Mouse (Mus musculus): ENCODE data around the gene Arfgef3. TPM values are rescaled to one million over a fixed set of nuclear protein-coding genes. Genes with fewer than 3 reads are reported as not detected.

The Arfgef3 gene
- total RNA-seq, 2 experiments from 2014 or later = 0.31 to 0.48 TPM

DNA sequence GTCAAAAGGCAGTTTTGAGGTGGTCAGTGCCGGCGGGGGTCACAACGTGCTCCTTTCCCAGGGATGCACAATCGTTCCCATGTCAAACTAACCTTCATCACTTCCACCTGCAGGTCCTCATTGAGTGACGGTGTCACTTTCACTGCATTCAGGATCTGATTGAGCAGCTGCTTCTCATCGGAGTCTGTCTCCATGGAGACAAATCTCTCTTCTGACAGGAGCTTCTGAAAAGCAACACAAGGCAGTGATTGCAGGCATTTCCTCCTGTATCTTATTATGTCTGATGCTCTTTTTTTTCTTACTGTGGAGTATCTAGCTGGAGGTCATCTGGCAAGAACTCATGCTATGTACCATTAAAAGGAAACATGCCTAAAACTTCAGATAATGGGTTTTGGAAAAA is 47.3 kb downstream of the Arfgef3 start:
- DNase-seq (ENCODE audit: low spot score) = no peak
- intact Hi-C loops (cut with DNase I) = no loop called here

DNA sequence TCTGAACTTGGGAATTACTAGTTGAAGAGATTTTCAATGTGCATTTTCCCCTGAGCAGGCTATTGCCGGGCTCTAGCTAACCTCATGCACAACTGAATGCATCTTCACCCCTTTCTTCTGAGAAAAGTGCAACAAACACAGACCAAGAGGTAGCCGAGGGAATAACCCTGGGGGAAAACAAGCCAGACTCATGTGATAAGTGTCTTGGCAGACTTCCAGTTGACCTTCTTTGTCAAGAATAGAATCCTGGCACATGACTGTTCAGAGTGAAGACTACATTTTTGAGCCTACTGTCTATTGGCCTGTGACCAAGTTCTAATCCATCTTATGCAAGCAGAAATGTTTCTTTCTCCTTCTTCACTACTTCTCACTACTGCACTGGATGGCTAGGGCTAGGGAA is 55.5 kb downstream of the Arfgef3 start:
- intact Hi-C loops (cut with DNase I) = no loop called here
- no peak for DNase-seq (ENCODE audit: low spot score)

DNA sequence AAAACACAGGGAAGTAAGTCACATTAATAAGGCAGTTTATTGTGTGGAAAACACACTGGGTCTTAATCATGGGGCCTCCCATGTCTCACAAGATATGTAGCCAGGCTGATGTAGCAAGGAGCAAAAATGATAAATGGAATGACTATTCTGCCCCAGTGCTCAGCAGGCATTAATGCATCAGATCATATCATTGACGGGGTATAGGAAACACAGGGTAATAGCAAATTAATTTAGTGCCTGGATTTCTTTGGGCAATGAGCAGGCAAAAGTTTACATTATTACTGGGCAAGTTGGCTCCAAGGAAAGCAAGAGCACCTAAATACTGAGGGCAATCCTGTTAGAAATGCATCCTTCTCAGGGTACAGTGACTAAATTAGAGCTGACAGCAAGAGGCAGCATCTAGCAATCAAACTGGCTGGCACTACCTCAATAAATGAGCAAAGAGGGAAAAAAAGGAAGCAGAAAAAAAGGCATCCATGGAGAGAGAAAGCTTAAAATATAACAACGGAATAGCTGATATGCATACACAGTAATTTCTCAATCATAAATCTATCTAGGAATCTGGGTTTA is 62.3 kb downstream of the Arfgef3 start:
- intact Hi-C loops (cut with DNase I) = no loop called here
- no peak for DNase-seq (ENCODE audit: low spot score)

DNA sequence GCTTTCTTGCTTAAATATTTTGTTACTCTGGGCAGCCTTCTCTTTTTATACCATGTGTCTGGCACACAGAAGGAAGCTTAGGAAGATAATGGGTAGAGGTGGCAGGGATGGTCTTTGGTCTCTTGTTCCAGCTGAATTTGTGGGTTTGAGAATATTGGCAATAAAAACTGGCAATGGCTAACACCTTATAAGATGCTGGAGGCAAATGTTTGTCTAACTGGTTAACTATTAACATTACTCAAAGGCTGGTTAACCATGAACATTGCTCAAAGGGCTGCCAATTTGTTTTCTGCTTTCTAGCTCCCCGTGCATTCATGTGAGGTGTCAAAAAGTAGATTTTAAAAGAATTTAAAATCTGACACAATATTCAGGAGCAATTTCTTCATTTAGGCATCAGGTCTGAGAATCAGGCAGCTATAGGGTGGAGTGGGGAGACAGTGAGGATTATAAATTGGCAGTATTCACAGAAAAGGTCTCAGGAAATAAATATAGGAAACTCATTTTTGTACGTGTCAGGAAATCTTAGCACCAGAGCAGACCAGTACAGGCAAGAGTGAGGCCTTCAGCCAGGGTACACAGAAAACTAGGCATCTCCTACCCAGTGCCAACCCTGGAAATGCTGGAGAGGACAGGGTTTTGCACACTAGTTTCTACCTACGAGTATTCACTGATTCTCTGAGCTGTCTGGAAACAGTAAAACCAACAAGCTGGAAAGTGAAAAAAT is 62.9 kb downstream of the Arfgef3 start:
- intact Hi-C loops (cut with DNase I) = no loop called here
- DNase-seq (ENCODE audit: low spot score) = no peak

DNA sequence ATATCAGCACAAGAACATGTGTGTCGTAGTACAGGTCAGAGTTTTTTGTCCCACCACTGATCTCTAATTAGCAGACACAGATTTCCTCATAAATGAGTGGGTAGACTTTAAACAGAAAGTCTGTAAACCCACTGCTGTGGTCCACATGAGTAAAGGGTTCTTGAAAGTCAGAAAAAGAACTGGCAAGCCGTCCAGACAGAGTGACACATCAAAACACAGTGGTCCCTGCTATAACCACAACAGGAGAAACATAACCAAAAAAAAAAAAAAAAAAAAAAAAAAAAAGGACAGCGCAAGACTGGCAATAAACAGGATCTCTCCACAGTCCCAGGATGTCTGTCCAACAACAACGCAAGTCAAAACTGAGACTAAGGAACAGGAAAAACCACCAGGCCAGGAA is 64.9 kb downstream of the Arfgef3 start:
- intact Hi-C loops (cut with DNase I) = no loop called here
- no peak for DNase-seq (ENCODE audit: low spot score)

DNA sequence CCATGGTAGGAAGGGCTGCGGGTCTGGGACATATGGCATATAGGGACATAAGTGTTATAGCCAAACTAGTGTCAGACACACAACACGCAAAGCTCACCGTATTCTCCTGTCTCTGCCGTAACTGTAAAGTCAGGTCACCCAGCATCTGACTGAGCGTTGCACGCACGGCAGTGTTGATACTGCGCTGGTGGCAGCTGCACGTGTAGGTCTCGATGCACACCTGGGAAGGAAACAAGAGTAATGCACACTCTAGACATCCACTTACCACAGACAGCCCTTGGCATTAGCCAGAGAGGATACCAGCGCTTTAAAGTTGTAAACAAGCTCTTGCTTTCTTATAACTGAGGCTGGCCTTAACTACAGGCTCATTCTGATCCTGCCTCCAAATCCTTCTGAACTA is 79.0 kb downstream of the Arfgef3 start:
- no peak for DNase-seq (ENCODE audit: low spot score)
- intact Hi-C loops (cut with DNase I) = no loop called here

DNA sequence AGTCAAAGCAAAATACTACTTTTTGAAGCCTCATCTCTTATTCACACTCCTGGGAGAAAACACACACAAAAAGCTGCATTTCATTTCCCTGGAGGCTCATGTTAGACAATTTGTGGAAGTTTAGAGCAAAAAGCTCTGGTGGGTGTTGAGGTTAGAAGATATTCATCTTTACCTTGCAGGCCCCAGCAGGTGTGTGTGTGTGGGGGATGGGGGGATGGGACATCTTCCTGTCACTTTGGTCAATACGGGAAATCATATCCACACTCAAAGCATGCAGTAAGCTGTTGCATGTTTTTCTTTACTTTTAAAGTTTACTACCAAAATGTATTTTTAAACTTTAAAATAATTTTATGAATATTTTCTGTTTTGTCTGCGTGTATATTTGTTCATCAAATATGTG is 79.7 kb downstream of the Arfgef3 start:
- intact Hi-C loops (cut with DNase I) = no loop called here

DNA sequence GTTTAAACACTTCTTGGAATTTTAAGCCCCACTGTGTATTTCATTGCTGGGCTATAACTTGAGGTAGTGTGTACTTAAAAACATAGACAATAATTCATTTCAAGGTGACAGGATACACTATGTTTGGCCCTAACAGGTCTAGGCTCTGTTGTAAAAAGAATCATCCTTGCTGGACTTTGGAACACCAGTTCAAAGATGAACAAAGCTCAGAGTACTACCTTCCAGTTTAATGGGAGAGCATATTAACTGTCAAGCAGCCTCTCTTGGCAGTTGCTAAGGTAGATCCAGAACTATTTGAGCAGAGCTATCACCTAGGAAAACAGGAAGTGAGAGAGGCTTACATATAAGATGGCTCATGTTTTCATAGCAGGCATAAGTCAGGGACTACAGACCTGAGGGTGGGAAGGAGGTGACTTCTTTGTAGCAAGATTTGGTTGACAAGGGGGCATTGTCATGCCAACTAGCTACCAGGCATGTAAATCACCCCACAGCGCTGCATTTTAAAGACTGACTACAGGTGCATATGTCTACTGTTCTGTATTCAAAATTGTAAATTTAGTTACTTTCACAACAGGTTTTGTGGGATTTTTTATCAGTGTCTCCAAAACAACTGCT is 82.0 kb downstream of the Arfgef3 start:
- intact Hi-C loops (cut with DNase I) = no loop called here
- DNase-seq (ENCODE audit: low spot score) = no peak

More for the DNA sequence above, 79.7 kb downstream of the Arfgef3 start:
- DNase-seq (ENCODE audit: low spot score) = no peak

DNA sequence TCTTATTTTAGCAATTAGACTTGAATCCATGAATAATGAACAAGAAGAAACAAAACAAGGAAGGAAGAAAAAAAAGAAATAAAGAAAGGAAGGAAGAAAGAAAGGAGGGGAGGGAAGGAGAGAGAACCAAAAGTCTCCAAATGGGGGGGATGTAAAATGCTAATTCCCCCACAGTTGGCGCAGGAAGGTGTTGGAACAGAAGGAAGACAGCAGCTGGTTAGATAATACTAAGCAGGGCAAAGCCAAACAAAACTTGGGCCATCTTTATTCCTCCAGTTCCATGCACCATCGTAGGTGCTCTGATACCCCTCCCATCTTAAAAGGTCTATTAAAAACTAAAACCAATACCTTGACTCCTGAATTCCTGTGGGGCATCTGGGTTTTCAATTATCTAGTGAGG is 82.8 kb downstream of the Arfgef3 start:
- no peak for DNase-seq (ENCODE audit: low spot score)
- intact Hi-C loops (cut with DNase I) = no loop called here

DNA sequence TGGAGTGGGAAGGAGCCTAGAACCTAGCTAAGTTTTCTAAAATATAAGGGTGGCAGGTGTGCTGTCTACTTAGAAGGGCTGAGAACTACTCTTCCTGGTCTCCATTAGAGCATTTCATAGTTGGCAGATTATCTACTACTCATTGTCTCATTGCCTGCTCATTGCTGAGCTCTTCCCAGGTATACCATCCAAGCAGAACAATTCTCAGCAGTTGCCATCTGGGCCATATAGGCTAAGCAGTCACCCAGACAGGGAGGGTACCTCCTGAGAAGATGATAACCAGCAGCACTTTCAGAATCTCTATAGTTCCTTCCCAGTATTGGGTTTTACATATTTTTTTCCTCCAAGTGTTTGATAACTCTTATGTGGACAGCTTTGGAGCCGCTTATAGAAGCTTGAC is 86.2 kb downstream of the Arfgef3 start:
- intact Hi-C loops (cut with DNase I) = no loop called here

DNA sequence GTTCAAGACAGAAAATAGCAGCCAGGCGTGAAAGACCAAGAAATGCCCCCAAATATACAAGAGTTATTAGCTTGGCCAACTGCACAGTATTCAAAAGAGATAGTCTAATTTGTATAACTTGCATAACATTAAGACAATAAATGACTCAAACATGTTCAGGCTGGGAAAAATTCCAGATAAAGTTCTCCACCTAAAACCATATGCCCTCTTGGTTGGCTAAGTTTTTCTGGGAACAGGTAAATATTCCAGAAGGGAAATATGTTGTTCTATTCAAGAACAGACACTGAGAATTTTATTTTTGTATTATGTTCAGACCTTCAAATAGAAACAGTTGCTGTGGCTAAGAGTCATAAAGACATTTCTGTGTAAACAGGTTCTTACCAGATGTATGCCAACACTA is 96.7 kb downstream of the Arfgef3 start:
- no peak for DNase-seq (ENCODE audit: low spot score)
- intact Hi-C loops (cut with DNase I) = no loop called here

More for the DNA sequence above, 86.2 kb downstream of the Arfgef3 start:
- no peak for DNase-seq (ENCODE audit: low spot score)

DNA sequence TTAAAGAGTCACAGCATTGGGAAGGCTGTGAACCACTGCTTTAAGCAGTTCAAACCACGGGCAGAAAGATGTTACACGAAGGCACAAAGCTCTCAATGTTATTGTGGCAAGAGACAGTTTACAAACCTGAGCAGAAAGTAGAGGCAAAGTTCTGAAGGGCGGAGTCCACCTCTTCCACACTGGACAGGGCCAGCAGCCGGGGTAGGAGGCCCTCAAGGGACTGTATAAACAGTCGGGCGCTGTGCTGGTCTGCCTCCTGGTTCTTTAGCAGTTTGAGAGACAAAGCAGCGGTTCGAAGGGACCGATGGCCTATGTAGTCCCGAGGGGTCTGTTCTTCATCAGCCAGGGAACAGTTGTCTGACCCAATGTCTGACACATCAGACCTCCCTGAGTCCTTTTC is 97.7 kb downstream of the Arfgef3 start:
- intact Hi-C loops (cut with DNase I) = no loop called here
- DNase-seq (ENCODE audit: low spot score) = no peak

DNA sequence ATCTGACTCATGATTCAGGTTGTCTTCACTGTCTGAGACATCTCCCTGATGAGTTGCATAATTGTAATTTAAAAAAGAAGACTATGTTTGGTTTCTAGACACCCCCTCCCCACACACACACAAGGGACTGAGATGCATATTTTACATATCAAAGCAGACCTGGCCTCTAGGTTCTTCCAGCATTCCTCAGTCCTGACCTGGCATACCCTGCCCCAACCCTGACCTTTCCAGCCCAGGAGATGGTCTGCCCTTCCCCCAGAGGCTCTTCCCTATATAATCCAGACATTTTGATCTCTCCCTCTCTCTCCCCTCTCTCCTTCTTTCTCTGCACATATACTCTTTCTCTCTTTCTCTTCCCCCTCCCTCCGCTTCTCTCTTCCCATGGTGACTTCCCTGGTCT is 99.4 kb downstream of the Arfgef3 start:
- no peak for DNase-seq (ENCODE audit: low spot score)
- intact Hi-C loops (cut with DNase I) = no loop called here

DNA sequence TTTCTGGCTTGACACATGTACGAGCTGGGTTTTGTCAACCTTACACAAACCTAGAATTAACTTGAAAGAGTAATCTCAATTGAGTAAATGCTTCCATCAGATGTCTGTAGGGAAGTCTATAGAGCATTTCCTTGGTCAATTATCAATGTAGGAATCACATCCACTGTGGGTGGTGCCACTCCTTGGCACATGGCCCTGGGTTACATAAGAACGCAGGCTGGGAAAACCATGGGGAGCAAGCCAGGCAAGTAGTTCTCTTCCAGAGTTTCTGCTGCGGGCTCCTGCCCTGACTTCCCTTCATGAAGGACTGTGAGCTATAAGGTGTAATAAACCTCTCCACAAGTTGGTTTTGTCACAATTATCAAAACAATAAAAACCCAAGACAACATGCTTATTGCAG is 100.2 kb downstream of the Arfgef3 start:
- DNase-seq (ENCODE audit: low spot score) = no peak
- intact Hi-C loops (cut with DNase I) = no loop called here

DNA sequence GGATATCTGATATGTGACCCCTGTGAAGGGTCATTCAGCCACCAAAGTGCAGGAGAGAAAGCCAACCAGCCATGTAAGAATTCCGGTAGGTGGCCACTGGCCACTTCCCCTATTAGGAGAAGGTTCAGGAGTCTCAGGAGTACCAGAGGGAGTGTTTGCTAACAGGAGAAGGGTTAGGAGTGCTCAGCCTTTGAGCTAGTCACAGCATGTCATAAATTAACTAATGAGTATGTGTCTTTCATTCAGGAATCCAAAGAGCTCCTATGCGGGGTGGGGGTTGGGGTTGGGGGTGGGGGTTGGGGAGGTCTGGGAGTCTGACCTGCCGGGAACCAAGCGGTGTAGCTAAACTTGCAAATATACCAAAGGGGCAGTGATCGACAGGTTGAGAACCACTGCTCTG is 100.9 kb downstream of the Arfgef3 start:
- no peak for DNase-seq (ENCODE audit: low spot score)
- intact Hi-C loops (cut with DNase I) = no loop called here

DNA sequence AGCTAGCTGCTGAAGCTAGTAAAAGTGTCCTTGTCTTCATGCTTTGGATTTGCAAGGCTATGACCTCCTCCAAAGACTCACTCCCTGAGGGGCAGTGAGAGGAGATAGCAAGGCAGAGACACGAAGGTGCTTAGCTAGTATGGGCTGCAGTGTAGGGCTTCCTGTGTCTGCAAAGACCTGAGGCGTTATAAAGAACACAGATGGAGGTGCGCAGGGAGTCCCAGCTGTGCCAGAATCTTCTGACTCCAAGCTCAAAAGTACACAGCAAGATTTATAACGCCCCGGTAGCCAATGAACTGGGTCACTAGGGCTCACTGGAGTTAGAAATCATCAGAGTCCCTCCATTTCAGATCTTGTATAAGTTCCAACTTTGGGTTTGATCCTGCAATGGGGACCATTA is 103.2 kb downstream of the Arfgef3 start:
- no peak for DNase-seq (ENCODE audit: low spot score)
- intact Hi-C loops (cut with DNase I) = no loop called here

DNA sequence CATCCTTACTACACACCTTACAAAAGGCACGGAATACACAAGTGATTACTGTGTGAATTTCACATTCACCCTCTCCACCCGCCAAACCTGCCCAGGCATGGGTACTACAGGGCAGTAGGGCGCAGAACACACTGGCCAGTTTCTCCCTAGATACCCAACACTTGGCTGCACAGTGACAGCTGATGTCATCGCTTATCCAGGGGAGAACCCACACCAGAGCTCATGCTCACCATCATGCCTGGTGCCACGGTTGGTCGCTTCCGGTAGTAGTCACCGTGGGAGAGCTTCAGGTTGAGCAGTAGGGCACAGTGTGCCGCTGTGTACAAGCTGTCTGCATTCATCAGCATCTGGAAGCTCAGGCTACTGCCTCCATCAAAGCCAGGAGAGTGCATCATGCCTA is 108.3 kb downstream of the Arfgef3 start:
- DNase-seq (ENCODE audit: low spot score) = no peak
- intact Hi-C loops (cut with DNase I) = no loop called here

DNA sequence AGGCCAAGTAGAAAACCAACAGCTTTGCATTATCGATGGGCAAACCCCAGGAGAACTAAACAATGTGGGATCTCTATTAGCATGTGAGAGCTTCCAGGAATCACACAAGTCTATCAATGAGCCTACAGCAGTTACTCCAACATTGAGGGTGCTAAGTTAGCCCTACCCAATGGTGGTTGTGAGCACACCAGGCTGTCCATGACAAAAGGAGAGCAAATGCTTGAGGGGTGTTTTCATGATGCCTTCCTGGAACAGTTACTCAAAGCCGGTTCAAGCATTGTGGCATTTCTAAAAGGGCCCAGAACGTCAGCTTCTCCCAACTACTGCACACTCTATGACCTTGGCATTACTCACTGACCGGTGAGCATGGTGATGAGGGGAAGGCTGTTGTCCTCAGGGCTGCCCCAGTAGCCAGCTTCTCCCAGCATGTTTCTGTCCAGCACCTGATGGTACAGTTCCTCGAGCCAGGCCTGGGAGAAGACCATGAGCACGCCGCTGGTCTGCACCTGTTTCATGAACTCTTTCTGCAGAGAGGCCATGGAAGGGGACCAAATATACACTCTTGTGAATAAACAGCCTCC is 109.3 kb downstream of the Arfgef3 start:
- intact Hi-C loops (cut with DNase I) = no loop called here
- no peak for DNase-seq (ENCODE audit: low spot score)

DNA sequence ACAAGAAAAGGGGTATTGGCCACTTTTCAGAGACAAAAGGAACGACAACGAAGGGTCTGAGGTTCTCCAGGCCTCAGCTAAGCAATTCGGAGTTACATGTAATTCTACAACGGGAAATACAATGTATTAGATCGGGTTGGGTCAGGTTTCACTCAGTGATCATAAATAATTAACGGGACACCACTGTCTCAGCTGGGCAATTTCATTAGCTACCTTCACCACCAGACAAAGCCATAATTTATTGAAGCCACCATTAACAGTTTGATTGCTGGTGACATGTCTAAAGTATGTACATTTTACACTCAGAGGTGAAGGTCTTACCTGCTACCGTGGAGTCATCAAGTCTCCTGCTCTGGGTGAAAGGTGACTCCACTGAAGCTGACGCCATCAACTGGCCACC is 113.3 kb downstream of the Arfgef3 start:
- DNase-seq (ENCODE audit: low spot score) = no peak
- intact Hi-C loops (cut with DNase I) = no loop called here

DNA sequence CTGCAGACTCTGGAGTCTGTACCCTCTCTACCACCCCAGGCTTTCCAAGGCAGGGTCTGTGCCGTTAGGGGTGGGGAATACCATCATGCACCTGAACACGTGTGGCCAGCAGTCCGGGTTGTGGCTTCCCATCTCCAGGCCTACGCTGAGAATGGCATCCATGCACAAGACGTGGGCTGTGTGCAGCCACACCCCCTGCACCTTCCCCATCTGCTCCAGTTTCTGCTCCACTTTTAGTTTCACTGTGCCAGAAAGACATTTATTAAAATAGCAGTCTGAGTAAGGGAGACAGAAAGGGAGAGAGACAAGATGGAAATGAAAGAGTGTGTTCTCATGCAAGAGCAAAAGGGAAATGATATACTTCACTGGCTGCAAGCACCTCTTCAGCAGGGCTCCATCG is 116.2 kb downstream of the Arfgef3 start:
- DNase-seq (ENCODE audit: low spot score) = no peak
- intact Hi-C loops (cut with DNase I) = no loop called here

DNA sequence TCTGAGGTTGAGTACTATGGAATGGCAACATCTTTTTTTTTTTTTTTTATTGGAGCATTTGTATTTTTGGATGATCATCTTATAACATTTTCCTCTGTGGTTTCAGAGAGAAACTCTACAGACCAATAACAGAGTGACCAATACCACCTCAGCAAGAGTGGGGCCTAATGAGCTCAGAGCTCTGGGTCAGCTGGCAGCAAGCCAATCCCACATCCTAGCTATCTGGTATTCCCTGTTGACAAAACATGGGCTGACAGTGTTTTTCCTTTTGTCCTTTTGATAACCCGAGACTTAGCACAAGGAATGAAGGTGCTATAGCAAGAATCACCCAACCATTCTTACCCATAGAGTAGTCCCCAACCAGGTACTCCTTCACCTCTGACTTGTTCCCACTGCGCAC is 131.0 kb downstream of the Arfgef3 start:
- no peak for DNase-seq (ENCODE audit: low spot score)
- intact Hi-C loops (cut with DNase I) = no loop called here

All from heart, postnatal 25 days (tissue).